Mouse (Mus musculus): ENCODE measurements around the gene Agbl5. TPM values are rescaled to one million over a fixed set of nuclear protein-coding genes. Genes with fewer than 3 reads are reported as not detected.

The Agbl5 gene
- polyA plus RNA-seq, 1 experiment from 2014 or later: 18.4 TPM

DNA sequence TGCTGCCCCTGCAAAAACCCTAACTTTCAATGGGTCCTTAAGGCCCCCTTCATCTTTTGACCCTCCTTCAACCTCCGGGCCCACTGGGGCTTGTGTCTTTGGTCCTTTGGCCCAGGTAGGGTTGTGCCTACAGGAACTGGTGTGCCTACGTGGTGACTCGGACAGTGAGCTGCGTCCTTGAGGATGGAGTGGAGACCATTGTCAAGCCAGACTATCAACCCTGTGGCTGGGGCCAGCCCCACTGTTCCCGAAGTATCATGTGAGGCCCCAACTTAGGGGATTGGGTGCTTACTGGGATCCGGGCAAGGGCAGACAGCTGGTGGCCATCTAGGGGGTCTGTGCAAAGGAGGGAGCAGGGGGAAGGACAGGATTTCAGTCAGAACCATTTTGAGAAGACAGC lies 26.4 kb downstream of the Agbl5 start:
- Histone ChIP-seq H3K9ac (ENCODE audit: low read length) (peak overlapping the region; percentile 74), H3K9me3 (replicated peaks; ENCODE audit: control insufficient read depth, low read length) (no peaks in the 10 kb centered on the region), H3K4me1 (ENCODE audit: control insufficient read depth, insufficient read depth, low read length) (peaks cover 31% of the 10 kb centered on the region), H3K4me2 (ENCODE audit: low read depth, low read length) (peak overlapping the region; percentile 75), H3K36me3 (ENCODE audit: control insufficient read depth, insufficient read depth, low read length) (peaks cover 10% of the 10 kb centered on the region), H3K27me3 (ENCODE audit: control insufficient read depth, insufficient read depth, low read length) (no peaks in the 10 kb centered on the region), H3K4me3 (replicated peaks; ENCODE audit: low read length) (peak overlapping the region; percentile 55), H3K27ac (ENCODE audit: low read length) (peak overlapping the region; percentile 98)
- ATAC-seq (ENCODE audit: insufficient read depth, low FRiP score): no peak
- 41% methylated on average over 6 of the region's 6 CpGs for WGBS

DNA sequence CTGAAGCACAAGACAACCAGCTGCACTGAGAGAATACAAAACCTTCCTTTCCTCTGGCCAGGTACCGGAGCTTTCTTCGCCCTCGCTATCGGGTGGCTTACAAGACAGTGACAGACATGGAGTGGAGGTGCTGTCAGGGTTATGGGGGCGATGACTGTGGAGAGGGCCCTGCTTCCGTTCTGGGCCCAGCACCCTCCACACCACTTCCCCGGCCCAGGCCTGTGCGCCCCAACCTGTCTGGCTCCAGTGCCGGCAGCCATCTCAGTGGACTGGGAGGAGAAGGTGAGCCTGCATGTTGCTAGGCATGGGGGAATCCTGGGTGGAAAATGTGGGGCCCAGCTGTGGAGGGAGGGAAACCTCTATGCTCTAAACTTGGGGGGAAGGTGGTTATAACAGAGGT lies 27.0 kb downstream of the Agbl5 start:
- Histone ChIP-seq H3K4me2 (ENCODE audit: low read depth, low read length) (peak overlapping the region; percentile 75), H3K9me3 (replicated peaks; ENCODE audit: control insufficient read depth, low read length) (no peaks in the 10 kb centered on the region), H3K4me1 (ENCODE audit: control insufficient read depth, insufficient read depth, low read length) (peaks cover 32% of the 10 kb centered on the region), H3K9ac (ENCODE audit: low read length) (peak overlapping the region; percentile 74), H3K27ac (ENCODE audit: low read length) (peak overlapping the region; percentile 98), H3K36me3 (ENCODE audit: control insufficient read depth, insufficient read depth, low read length) (peaks cover 10% of the 10 kb centered on the region), H3K4me3 (replicated peaks; ENCODE audit: low read length) (peak overlapping the region; percentile 55), H3K27me3 (ENCODE audit: control insufficient read depth, insufficient read depth, low read length) (no peaks in the 10 kb centered on the region)
- no peak for ATAC-seq (ENCODE audit: insufficient read depth, low FRiP score)
- 35% methylated on average over 9 of the region's 9 CpGs for WGBS

GRCm38 (mm10) chr5:30915974-30916433 lies 27.5 kb downstream of the Agbl5 start:
- Histone ChIP-seq H3K27me3 (ENCODE audit: control insufficient read depth, insufficient read depth, low read length) (no peaks in the 10 kb centered on the region), H3K27ac (ENCODE audit: low read length) (peak overlapping the region; percentile 98; the same call in 1 of the 2 replicates), H3K36me3 (ENCODE audit: control insufficient read depth, insufficient read depth, low read length) (peaks cover 10% of the 10 kb centered on the region), H3K9me3 (replicated peaks; ENCODE audit: control insufficient read depth, low read length) (no peaks in the 10 kb centered on the region), H3K9ac (ENCODE audit: low read length) (peak overlapping the region; percentile 74; the same call in 1 of the 2 replicates), H3K4me1 (ENCODE audit: control insufficient read depth, insufficient read depth, low read length) (peaks cover 34% of the 10 kb centered on the region), H3K4me2 (ENCODE audit: low read depth, low read length) (peak overlapping the region; percentile 75), H3K4me3 (replicated peaks; ENCODE audit: low read length) (peak overlapping the region; percentile 55)
- WGBS: 4% methylated on average over 7 of the region's 7 CpGs
- peak; percentile 57 for ATAC-seq (ENCODE audit: insufficient read depth, low FRiP score)

- Histone ChIP-seq H3K9me3 (replicated peaks; ENCODE audit: control insufficient read depth, low read length) (no peaks in the 10 kb centered on the region), H3K36me3 (ENCODE audit: control insufficient read depth, insufficient read depth, low read length) (peaks cover 10% of the 10 kb centered on the region), H3K4me3 (replicated peaks; ENCODE audit: low read length) (no peak overlapping the region), H3K27me3 (ENCODE audit: control insufficient read depth, insufficient read depth, low read length) (no peaks in the 10 kb centered on the region), H3K4me2 (ENCODE audit: low read depth, low read length) (no peak overlapping the region), H3K9ac (ENCODE audit: low read length) (peak overlapping the region; percentile 32; the same call in 1 of the 2 replicates), H3K4me1 (ENCODE audit: control insufficient read depth, insufficient read depth, low read length) (peaks cover 38% of the 10 kb centered on the region), H3K27ac (ENCODE audit: low read length) (no peak overlapping the region)
- WGBS: 90% methylated on average over 9 of the region's 9 CpGs
- ATAC-seq (ENCODE audit: insufficient read depth, low FRiP score): no peak
These were observed 28.3 kb downstream of the Agbl5 start for GRCm38 (mm10) chr5:30916841-30917240.

DNA sequence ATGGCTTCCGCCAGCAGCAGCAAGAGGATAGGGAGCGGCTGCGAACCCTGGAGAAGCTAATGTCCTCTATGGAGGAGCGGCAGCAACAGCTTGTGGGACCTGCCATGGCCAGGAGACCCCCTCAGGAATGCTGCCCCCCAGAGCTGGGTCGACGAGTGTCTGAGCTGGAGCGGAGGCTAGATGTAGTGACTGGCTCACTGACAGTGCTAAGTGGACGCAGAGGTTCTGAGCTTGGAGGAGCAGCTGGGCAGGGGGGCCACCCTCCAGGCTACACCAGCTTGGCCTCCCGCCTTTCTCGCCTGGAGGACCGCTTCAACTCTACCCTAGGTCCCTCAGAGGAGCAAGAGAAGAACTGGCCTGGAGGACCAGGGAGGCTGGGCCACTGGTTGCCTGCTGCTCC lies 28.9 kb downstream of the Agbl5 start:
- ATAC-seq (ENCODE audit: insufficient read depth, low FRiP score): no peak
- peaks cover 10% of the 10 kb centered on the region for H3K36me3 ChIP-seq (ENCODE audit: control insufficient read depth, insufficient read depth, low read length)

DNA sequence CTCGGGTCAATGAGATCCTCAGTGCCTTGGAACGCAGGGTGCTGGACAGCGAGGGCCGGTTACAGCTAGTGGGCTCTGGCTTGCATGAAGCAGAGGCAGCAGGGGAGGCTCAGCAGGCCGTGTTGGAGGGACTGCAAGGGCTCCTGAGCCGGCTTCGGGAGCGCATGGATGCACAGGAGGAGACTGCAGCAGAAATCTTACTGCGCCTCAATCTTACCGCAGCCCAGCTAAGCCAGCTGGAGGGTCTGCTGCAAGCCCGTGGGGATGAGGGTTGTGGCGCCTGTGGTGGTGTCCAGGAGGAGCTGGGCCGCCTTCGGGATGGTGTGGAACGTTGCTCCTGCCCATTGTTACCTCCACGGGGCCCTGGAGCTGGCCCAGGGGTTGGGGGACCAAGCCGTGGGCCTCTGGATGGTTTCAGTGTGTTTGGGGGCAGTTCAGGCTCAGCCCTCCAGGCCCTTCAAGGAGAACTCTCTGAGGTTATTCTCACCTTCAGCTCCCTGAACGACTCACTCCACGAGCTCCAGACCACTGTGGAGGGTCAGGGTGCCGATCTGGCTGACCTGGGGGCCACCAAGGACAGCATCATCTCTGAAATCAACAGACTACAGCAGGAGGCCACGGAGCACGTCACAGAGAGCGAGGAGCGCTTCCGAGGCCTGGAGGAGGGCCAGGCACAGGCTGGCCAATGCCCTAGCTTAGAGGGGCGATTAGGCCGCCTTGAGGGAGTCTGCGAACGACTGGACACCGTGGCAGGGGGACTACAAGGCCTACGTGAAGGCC lies 29.6 kb downstream of the Agbl5 start:
- no peak for ATAC-seq (ENCODE audit: insufficient read depth, low FRiP score)
- H3K4me2 ChIP-seq (ENCODE audit: low read depth, low read length): no peak overlapping the region
- peaks cover 10% of the 10 kb centered on the region for H3K36me3 ChIP-seq (ENCODE audit: control insufficient read depth, insufficient read depth, low read length)
- H3K27ac ChIP-seq (ENCODE audit: low read length): 0 out of 2 replicates have a peak overlapping the region, but pooled peaks have one; percentile 34
- H3K4me3 ChIP-seq (replicated peaks; ENCODE audit: low read length): no peak overlapping the region
- peak overlapping the region; percentile 46 for H3K9ac ChIP-seq (ENCODE audit: low read length)
- H3K4me1 ChIP-seq (ENCODE audit: control insufficient read depth, insufficient read depth, low read length): peaks cover 39% of the 10 kb centered on the region
- WGBS: 86% methylated on average over 31 of the region's 31 CpGs
- H3K9me3 ChIP-seq (replicated peaks; ENCODE audit: control insufficient read depth, low read length): no peaks in the 10 kb centered on the region
- no peaks in the 10 kb centered on the region for H3K27me3 ChIP-seq (ENCODE audit: control insufficient read depth, insufficient read depth, low read length)

More for the DNA sequence above, 28.9 kb downstream of the Agbl5 start:
- H3K27me3 ChIP-seq (ENCODE audit: control insufficient read depth, insufficient read depth, low read length): no peaks in the 10 kb centered on the region
- H3K9me3 ChIP-seq (replicated peaks; ENCODE audit: control insufficient read depth, low read length): no peaks in the 10 kb centered on the region
- H3K27ac ChIP-seq (ENCODE audit: low read length): no peak overlapping the region
- H3K9ac ChIP-seq (ENCODE audit: low read length): peak overlapping the region; percentile 32; the same call in 1 of the 2 replicates
- WGBS: 87% methylated on average over 11 of the region's 11 CpGs
- H3K4me2 ChIP-seq (ENCODE audit: low read depth, low read length): no peak overlapping the region
- H3K4me3 ChIP-seq (replicated peaks; ENCODE audit: low read length): no peak overlapping the region
- peaks cover 38% of the 10 kb centered on the region for H3K4me1 ChIP-seq (ENCODE audit: control insufficient read depth, insufficient read depth, low read length)

- H3K4me3 ChIP-seq (replicated peaks; ENCODE audit: low read length): no peak overlapping the region
- peak overlapping the region; percentile 46 for H3K9ac ChIP-seq (ENCODE audit: low read length)
- ATAC-seq (ENCODE audit: insufficient read depth, low FRiP score): no peak
- 0 out of 2 replicates have a peak overlapping the region, but pooled peaks have one; percentile 34 for H3K27ac ChIP-seq (ENCODE audit: low read length)
- WGBS: 82% methylated on average over 8 of the region's 8 CpGs
- no peaks in the 10 kb centered on the region for H3K9me3 ChIP-seq (replicated peaks; ENCODE audit: control insufficient read depth, low read length)
- H3K36me3 ChIP-seq (ENCODE audit: control insufficient read depth, insufficient read depth, low read length): peaks cover 10% of the 10 kb centered on the region
- H3K4me1 ChIP-seq (ENCODE audit: control insufficient read depth, insufficient read depth, low read length): peaks cover 39% of the 10 kb centered on the region
- H3K4me2 ChIP-seq (ENCODE audit: low read depth, low read length): no peak overlapping the region
- H3K27me3 ChIP-seq (ENCODE audit: control insufficient read depth, insufficient read depth, low read length): no peaks in the 10 kb centered on the region
These were observed 30.2 kb downstream of the Agbl5 start for GRCm38 (mm10) chr5:30918691-30919090.

DNA sequence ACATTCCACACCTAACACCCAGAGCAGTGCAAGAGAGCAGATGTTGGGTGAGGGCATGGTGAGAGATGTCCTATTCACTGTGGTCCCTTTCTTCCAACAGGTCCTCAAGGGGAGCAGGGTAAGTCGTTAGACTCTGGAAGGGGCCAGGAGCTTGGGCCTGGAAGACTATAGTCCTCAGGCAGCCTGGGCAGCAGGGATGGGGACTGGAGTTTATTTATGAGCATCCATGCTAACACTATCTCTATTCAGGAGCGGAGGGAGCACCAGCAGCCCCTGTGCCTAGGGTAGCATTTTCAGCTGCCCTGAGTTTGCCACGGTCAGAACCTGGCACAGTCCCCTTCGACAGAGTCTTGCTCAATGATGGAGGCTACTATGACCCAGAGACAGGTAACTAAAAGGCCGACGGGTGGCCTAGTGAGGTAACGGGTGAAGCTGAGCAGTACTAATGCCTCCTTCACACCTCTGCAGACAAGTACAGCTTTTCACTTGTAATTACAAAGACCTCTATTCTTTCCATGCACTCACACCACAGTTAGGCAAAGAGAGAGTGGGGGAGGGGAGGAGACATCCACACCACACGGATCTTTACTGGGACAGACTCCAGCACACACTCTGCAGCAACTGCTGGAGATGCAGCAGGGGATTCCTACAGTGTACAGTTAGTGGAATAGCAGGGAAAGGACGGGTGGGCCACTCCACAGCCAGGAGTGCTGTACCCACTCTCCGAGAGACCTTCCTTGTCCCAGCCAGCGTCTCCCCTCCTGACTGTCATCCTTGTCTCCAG lies 31.5 kb downstream of the Agbl5 start:
- H3K36me3 ChIP-seq (ENCODE audit: control insufficient read depth, insufficient read depth, low read length): peaks cover 10% of the 10 kb centered on the region
- H3K4me3 ChIP-seq (replicated peaks; ENCODE audit: low read length): no peak overlapping the region
- WGBS: 70% methylated on average over 11 of the region's 11 CpGs
- H3K9me3 ChIP-seq (replicated peaks; ENCODE audit: control insufficient read depth, low read length): no peaks in the 10 kb centered on the region
- no peaks in the 10 kb centered on the region for H3K27me3 ChIP-seq (ENCODE audit: control insufficient read depth, insufficient read depth, low read length)
- ATAC-seq (ENCODE audit: insufficient read depth, low FRiP score): no peak
- H3K4me1 ChIP-seq (ENCODE audit: control insufficient read depth, insufficient read depth, low read length): peaks cover 39% of the 10 kb centered on the region
- H3K27ac ChIP-seq (ENCODE audit: low read length): peak overlapping the region; percentile 0; the same call in 1 of the 2 replicates
- 0 out of 2 replicates have a peak overlapping the region, but pooled peaks have one; percentile 9 for H3K9ac ChIP-seq (ENCODE audit: low read length)
- no peak overlapping the region for H3K4me2 ChIP-seq (ENCODE audit: low read depth, low read length)

Measured in stomach, embryonic 16.5 days (tissue).